Mouse (Mus musculus): Measurements from ENCODE around the gene Gcnt7.

The Gcnt7 gene

DNA sequence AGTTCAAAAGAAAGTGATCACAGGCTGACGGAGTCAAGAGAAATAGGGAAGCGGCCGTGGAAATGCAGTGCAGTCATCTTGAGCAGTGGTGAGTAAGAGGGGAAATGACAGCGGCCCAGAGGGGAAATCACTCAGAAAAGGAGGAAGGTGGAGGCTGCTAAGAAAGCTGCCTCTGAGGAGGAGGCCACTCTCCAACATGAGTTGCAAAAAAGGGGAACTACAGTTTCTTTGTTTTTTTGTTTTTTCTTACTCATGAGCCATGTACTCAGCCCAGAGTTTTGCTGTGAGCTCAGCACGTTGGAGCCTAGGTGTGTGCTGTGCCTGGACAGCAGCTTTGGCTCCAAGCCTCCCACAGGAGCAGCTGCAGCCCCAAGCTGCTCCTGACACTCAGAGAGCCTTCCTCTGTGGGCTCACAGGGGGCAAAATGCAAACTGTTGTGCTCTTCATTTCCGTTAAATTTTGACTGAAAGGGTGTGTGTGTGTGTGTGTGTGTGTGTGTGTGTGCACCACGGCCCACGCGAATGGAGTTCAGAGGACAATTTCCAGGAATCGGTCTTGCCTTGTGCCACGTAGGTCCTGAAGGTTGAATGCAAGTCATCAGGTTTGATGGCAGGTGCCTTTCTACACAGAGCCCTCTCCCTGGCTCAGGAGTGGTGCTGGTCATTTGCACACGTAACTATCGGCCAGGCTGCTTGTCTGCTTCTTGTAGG is 57.1 kb downstream of the Gcnt7 start:
- DNase-seq = peak in 1 of 2 experiments; percentile 46

Data from thymus, adult 18-20 months (tissue).